Mouse (Mus musculus): ENCODE measurements around the gene Notch1. TPM values are rescaled to one million over a fixed set of nuclear protein-coding genes. Genes with fewer than 3 reads are reported as not detected.

Gene Notch1
- total RNA-seq, 2 experiments from 2014 or later: 17.1 to 18.9 TPM

DNA sequence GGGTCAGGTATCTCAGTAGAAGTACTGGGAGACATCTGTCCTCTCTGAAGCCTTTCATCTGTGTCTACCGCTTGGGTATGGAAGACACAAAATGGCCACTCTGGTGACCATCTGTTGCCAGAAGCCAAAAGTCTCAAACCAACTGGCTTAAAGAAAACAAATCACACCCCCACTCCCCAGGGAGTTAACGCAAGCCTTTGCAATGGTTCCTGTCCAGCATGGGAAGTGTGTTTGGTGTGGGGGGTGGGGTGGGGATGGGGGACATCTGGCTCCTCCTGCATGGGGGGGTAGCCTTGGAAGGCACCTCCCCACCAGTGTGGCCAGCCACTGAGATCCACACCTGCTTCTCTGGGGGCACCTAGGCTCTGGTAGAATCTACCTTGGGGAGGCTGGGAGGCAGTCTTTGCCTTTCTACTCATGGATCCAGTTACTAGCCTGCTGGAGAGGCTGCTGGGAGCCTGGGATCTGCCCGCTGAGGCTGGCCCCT lies 29.6 kb downstream of the Notch1 start:
- DNase-seq: no peak
- intact Hi-C loops (cut with DNase I; ENCODE audit: low total_unique reads): no loop called here

DNA sequence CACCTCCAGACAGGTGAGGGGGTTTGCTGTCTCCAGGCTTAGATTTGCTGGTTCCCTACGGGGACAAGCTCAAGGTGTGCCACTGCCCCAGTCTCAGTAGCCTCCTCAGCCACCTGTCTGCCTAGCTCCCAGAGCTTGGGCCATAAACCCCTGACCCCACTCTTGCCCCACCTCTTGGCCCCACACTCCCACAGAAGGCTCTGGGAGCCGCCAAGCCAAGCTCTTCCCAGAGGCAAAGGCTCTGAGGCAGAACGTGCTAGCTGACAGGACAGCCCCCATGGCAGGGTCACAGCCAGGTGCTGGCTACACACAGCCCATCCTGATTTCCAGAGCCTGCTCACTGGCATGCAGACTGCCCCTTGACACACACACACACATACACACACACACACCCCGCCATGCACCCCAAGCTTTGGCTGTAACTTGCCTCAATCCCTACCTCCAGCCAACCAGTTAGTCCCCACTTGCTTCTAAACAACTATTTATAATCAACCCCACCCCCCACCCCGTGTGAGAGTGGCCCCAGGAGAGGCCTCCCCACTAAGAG lies 30.1 kb downstream of the Notch1 start:
- intact Hi-C loops (cut with DNase I; ENCODE audit: low total_unique reads): no loop called here
- no peak for DNase-seq

DNA sequence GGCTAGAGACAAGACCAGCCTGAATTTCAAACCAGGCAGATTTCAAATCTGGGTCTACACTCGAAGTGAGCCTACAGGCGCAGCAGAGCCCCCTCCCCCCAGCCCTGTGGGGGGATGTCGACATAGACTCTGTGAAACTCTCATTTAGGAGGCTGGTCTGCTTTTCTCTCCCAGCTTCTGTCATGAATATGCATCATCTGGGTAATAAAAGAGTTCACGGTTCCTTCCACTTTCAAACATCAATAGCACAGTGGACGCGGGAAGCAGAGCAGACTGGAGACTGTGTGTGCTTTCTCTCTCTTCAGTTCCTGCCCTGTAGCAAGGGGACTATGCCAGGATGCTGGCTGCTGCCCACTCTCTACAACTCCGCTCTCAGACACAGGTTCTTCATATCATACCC lies 30.8 kb downstream of the Notch1 start:
- no peak for DNase-seq
- intact Hi-C loops (cut with DNase I; ENCODE audit: low total_unique reads): no loop called here

DNA sequence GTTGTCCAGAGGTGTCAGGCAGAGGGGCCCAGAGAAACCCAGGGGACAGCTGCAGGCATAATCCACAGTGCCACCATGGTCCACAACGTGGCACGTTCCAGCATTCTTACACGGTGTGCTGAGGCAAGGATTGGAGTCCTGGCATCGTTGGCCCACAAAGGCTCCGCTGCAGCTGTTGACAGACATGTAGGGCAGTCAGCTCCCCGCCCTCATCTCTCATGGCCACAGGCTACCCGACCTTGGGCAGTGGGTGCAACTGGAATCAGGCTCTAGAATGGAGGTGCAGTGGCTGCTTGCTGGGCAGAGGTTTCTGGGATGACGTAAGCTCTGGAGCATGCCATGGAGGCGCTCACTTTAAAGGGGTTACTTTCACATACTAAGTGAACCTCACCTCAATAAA lies 31.2 kb downstream of the Notch1 start:
- intact Hi-C loops (cut with DNase I; ENCODE audit: low total_unique reads): no loop called here
- DNase-seq: no peak

DNA sequence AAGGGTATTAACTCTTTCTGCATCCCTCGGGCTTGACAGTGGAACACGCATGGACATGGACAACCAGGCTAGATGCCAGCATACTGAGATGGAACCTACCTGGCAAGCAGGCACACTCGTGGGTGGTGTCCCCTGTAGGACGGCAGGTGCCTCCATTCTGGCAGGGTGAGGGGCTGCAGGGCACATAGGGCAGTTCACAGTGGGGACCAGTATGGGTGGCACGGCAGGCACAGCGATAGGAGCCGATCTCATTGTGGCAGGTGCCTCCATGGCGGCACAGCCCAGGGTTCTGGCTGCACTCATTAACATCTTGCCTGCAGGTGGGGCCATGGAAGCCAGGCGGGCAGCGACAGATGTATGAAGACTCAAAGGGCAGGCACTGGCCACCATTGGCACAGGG lies 32.3 kb downstream of the Notch1 start:
- no peak for DNase-seq
- intact Hi-C loops (cut with DNase I; ENCODE audit: low total_unique reads): no loop called here

DNA sequence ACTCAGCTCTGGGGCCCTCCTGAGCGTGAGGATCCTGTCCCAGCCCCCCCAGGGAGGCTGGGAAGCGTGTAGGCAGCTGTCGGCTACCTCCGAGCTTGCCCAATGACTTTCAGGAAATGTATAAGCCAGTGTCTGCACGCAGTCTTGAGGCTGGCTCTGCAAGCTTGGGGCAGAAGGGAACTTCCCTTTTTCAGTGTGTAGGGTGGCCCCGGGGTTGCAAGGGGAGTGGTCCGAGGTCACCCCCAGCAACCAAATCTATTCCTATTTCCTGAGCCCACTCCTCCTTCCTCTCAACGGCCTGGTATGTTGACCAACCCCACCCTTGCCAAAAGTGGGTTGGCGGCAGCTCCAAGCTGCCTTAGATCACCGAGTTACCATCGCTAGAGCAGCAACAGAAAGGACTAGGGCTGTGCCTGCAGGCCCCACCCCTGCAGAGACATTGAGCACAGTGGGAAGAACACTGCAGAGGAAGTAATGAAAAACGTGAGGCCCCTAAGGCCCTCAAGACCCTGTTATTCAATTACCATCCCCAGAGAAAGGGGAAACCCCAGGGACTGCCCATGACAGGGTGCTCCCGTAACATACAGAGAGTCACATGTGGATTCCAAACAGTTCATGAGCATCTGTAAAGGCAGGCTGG lies 33.1 kb downstream of the Notch1 start:
- DNase-seq: no peak
- intact Hi-C loops (cut with DNase I; ENCODE audit: low total_unique reads): no loop called here

DNA sequence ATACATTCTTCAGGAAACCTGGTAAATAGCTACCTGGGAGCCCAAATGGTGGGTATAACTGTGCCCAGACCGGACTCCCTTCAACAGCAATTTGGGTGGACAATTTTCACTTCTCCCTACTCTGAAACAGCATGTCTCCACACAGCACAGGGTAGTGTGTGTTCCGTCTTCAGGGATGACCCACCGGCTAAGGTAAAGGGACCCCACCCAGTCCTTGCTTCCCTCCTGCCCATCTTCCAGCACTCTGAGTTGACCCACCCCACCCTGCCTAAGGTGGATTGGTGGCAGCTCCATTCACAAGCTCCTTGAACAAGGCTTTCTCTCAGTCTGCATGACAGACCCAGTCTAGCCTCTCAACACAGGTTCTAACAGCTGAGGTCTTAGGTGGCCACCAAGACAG lies 33.6 kb downstream of the Notch1 start:
- intact Hi-C loops (cut with DNase I; ENCODE audit: low total_unique reads): no loop called here
- DNase-seq: no peak

DNA sequence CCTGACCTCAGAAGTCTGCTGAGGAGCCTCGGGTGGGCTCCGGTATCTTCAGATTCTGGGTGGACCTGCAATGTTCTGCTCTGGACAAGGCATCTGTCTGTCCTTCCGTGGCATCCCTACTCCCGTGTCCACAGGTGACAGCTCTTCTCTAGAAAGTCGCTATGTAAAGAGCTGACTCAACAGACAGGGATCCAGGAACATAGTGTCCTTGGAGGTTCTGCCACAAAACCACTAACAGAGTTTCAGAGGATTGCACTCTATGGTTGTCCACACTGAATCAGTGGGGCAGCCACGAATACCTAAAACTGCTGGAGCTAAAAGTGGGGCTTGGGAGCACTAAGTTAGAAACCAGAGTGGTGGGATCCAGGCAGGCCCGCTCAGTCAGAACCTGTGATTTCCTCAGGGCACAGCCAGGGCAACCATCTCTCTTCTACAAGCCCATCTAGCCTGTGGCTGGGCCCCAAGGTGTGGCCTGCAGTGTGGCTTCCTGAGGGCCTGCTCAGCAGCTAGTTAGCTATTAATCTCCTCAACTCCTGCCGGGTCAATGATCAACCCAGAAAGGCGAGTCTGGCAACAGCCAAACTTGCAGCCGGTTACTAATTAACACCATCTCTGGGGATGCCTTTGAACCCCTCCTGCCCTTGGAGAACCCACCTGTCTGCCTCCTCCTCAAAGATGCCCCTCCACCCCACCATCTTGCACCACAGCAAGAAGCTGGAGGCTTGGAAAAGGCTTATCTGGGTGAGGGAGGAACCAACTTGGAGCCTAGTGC lies 34.6 kb downstream of the Notch1 start:
- DNase-seq: no peak
- intact Hi-C loops (cut with DNase I; ENCODE audit: low total_unique reads): no loop called here

DNA sequence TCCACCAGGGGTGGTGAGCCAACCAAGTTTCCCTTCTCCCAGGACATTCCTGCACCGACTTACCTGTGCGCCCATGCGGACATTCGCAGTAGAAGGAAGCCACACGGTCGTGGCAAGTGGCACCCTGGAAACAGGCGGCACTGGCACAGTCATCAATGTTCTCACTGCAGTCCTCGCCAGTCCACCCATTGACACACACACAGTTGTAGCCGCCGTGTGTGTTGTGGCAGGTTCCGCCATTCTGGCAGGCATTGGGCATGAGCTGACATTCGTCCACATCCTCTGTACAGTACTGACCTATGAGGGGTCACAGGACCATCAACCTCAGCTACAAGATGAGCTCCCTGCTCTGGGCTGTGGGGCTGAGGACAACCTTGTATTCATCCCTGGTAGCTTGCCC lies 35.6 kb downstream of the Notch1 start:
- DNase-seq: no peak
- intact Hi-C loops (cut with DNase I; ENCODE audit: low total_unique reads): no loop called here

DNA sequence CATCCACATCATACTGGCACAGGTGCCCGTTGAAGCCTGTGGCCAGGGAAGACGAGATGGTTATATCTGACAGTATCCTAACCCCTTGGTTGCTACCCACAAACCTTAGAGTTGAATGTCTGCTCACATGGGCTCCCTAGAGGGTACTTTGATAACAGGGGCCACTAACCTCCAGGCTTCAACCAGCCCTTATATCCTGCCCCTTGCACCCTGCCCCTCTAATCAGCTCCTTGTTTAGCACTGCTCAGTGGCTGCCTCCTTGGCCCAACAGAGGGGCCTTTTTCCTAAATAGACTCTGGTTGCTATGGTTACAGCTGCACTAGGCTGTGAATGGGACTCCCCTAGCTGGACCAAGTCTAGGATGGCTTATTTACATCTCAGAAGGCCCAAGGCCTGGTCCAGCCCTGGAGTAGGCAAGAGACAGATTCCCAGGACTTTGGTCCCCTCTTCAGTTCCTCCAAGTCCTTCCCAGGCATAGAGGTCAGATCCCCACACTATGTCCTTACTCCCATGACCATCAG lies 37.7 kb downstream of the Notch1 start:
- no peak for DNase-seq
- intact Hi-C loops (cut with DNase I; ENCODE audit: low total_unique reads): no loop called here

DNA sequence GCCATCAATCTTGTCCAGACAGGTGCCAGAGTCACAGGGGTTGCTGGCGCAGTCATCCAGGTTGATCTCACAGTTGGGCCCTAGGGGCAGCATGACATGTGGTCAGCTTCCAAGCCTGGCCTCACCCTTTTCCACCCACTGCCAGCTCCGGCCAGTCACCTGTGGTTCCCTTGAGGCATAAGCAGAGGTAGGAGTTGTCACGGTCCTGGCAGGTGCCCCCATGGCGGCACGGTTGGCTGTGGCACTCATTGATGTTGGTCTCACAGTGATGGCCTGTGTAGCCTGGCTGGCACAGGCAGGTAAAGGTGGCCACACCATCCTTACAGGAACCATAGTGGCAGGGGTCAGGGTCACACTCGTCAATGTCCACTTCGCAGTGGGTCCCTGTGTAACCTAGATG lies 38.6 kb downstream of the Notch1 start:
- intact Hi-C loops (cut with DNase I; ENCODE audit: low total_unique reads): no loop called here
- no peak for DNase-seq

DNA sequence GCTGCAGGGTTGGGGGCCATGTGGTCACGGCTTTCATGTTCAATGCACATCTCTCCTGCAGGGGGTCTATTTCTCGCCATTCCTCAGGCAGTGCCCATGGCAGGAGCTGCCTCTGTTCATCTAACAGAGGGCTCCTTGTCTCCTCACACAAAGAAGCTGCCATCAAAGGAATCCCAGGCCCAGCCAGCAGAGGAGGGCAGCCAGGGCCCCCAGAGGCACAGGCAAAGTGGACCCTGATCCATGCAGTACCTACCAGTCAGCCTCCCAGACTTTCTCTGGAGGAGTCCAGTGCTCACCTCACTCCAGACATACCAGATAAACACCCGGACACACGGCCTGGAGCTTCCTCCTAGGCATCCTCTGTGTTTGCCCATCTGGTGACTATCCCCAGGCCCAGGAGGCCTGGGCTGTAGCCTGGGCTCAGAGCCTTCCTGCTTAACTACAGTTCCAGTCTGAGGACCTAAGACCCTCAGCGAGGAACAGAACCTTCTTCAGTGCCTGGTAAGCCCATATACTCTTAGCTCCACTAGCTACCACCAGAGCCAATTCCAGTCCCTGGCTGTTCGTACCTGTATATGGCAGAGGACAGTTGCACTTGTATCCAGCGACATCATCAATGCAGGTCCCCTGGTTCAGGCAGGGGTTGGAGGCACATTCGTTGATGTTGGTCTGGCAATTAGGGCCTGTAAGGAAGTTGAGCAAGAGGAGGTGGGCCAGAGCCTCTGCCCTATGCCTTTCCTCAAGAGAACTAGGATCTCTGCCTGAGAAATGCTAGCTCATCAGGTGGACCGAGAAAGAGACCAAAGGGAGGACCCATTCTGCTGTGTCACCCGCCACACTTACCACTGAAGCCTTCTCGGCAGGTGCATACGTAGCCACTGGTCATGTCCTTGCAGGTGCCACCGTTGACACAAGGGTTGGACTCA lies 40.7 kb downstream of the Notch1 start:
- no peak for DNase-seq
- intact Hi-C loops (cut with DNase I; ENCODE audit: low total_unique reads): no loop called here

DNA sequence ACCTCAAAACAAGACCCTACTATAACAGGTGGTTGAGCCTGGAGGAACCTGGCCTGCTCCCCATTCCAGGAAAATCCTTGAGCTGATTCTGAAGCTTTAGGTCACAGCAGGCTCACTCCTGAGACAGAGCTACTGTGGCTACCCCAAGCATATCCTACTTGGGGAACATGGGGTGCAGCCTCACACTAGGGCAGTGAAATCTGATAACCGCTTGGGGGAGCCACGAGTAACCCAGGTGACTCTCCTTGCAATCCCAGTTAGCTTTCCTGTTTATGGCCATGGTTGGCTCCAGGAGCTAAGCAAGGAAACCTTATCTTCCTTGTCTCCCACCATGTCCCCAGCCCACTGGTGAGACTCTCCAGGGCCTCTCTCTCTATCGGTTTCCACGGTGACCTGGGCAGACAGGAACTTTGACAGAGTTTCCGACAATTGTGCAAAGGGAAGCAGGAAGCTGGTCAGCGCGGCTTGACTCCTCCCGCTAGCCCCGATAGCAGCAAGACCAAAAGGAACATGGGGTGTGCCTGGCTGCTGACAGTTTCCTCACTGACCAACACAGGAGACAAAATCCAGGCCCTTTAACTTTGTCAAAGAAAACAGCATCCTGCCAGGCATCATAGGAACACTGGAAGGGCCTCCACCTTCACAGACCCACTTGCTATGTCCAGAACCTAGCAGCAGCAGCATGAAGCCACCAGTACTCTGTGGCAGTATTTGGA lies 41.5 kb downstream of the Notch1 start:
- DNase-seq: no peak
- intact Hi-C loops (cut with DNase I; ENCODE audit: low total_unique reads): no loop called here

DNA sequence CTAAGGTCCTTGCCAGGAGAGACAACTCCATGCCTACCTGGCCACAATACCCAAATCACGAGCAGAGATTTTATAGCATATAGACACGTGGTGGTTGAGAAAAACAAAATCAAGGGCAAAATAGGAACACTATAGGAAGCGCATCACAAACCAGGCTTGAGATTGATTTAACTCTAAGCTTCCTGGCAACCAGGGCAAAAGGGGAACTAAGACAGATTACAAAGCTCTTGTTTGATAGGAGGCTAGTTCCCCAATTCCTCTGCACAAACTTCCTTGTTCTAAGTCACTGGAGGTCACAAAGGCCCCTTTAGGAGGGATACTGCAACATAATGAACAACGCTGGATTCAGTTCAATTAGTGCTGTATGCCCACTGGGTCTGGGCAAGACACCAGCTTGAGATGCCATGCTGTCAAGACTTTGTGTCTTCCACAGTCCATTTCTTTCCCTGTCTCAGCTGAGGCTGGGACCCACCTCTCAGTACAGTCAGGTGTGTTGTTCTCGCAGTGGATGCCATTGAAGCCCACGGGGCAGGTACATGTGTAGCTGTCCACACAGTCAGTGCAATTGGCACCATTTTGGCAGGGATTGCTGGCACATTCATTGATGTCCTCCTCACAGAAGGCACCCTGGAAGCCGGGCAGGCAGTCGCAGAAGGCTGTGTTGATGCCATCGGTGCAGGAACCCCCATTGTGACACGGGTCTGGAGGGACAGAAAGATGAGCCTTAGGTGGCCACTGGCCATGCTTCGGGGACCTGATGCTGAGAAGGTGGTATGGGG lies 44.0 kb downstream of the Notch1 start:
- intact Hi-C loops (cut with DNase I; ENCODE audit: low total_unique reads): no loop called here
- DNase-seq: no peak

DNA sequence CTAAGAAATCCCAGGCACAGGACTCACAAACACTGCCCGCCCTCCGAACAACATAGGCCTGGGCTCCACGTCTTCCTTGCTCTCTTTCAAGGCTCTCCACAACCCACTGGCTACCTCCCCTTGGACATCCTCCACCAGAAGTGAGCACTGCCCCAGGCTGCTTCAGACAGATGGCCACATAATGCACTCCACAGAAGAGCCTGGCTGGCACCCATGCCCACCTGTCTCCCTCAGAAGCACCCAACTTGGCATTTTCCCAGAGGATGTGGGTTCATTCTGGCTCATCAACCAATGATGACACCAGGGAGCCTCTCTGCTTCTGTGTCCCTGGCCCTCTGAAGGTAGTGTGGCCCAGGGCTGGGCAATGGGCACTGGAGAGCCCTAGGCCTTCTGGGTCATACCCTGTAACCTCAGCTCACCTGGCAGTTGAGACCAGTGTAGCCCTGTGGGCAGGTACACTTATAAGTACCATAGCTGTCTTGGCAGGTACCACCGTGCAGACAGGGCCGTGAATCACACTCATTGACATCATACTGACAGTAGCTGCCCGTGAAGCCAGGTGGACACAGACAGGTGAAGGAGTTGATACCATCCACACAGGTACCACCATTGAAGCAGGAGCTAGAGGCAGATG lies 44.7 kb downstream of the Notch1 start:
- intact Hi-C loops (cut with DNase I; ENCODE audit: low total_unique reads): no loop called here
- no peak for DNase-seq

DNA sequence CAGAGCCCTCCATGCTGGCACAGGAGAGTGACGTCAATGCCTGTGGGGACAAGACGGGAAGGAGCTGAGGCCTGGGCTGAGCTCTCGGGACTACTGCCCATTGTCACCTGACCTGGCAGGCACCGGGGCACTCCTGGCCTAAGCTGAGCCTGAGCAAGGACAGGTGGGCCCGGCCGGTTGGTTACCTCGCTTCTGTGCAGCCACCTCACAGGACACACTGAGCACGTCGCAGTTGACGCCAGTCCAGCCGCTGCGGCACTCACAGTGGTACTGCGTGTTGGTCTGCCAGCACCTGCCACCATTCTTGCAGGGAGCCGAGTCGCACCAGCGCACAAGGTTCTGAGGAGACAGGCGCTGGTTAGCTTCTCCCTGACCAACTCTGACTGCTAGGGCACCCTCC lies 45.5 kb downstream of the Notch1 start:
- intact Hi-C loops (cut with DNase I; ENCODE audit: low total_unique reads): no loop called here
- DNase-seq: no peak

DNA sequence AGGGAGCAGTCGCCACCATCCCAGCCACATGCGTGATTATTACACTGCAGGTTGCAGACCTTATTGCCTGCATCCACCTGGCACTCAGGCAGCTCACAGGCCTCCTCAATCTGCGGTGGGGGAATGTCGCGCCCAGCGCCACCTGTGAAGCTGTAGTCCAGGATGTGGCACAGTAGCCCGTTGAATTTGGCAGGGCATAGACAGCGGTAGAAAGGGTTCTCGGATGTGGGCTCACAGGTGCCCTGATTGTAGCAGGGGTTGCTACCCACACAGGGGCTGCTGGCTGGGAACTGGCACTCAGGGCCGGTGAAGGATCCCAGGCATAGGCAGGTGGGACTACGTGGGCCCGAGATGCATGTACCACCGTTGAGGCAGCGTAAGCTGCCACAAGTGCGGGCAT lies 48.1 kb downstream of the Notch1 start:
- intact Hi-C loops (cut with DNase I; ENCODE audit: low total_unique reads): no loop called here
- DNase-seq: no peak

DNA sequence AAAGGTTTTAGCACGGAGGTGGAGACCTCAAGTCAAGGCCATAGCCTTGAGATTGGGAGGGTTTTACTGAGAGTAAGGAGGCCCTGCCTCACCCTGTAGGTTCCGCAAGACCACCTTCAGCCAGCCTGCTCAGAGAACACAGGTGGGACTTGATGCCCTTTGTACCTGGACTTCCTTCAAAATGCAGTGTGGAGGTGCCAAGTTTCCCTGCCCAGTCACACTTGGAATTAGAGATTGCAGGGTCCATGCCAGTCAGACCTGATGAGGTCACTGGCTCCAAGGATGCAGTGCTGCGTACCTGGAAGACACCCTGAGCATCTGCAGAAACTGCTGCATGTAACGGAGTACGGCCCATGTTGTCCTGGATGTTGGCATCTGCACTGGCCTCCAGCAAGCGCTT lies 53.1 kb downstream of the Notch1 start:
- intact Hi-C loops (cut with DNase I; ENCODE audit: low total_unique reads): no loop called here
- no peak for DNase-seq
